Mouse (Mus musculus): Measurements from ENCODE around the gene Slc7a11. TPM values are rescaled to one million over a fixed set of nuclear protein-coding genes. Genes with fewer than 3 reads are reported as not detected.

Slc7a11 gene
- polyA plus RNA-seq, 1 experiment from 2014 or later: 0.16 TPM

DNA sequence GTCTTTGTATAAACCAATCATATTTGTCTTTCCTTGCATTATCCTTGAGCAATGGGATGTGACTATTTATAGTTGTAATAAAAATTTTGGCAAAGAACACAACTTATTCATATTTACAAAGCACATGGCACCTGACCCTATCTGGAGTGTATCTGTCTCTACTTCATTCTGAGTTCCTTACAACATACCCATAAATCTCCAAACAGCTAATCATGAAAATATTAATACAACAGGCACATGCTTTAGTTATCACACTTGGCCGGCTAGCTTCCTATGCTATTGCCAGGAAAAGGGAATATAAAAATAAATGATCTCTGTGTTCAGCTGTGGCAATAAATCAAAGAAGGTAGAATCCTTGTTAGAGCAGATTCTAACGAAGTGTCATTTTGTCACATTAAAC lies 257.5 kb downstream of the Slc7a11 start:
- Histone ChIP-seq H3K36me3 (ENCODE audit: control insufficient read depth, insufficient read depth, low read length) (no peaks in the 10 kb centered on the region), H3K27ac (ENCODE audit: low read length) (no peak overlapping the region), H3K4me3 (ENCODE audit: low read length) (no peak overlapping the region), H3K9me3 (ENCODE audit: control insufficient read depth, low read length) (no peaks in the 10 kb centered on the region), H3K27me3 (ENCODE audit: control insufficient read depth, insufficient read depth, low read depth, low read length) (no peaks in the 10 kb centered on the region), H3K4me1 (replicated peaks; ENCODE audit: control insufficient read depth, insufficient read depth, low read length) (0 out of 2 replicates have a peak, but pooled peaks cover 2% of the 10 kb centered on the region), H3K9ac (ENCODE audit: low read length) (no peak overlapping the region), H3K4me2 (ENCODE audit: low read depth, low read length) (no peak overlapping the region)
- WGBS: 38% methylated on average over 2 of the region's 2 CpGs
- peak; percentile 97 for ATAC-seq (ENCODE audit: low read depth)

DNA sequence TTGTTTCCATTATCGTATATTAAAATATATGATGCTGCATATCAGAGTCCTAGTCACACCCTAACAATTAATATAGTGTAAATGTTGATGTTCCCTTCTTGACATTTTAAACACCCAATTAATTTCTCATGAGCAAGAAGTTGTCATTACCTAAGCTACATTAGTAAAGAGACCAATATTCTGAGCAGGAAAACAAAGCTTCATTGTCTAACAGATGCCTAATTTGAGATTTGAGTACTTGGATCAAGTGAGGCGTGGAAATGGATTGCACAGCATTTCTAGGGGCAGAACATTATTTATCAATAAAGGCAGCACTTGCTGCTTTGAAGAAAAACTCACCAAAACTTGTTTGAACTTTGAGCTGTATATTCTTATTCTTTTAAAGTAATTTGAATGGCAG lies 282.7 kb downstream of the Slc7a11 start:
- no peak overlapping the region for H3K9ac ChIP-seq (ENCODE audit: low read length)
- ATAC-seq (ENCODE audit: low read depth): no peak
- H3K9me3 ChIP-seq (ENCODE audit: control insufficient read depth, low read length): no peaks in the 10 kb centered on the region
- 71% methylated on average over 2 of the region's 2 CpGs for WGBS
- no peak overlapping the region for H3K4me2 ChIP-seq (ENCODE audit: low read depth, low read length)
- H3K4me3 ChIP-seq (ENCODE audit: low read length): no peak overlapping the region
- H3K36me3 ChIP-seq (ENCODE audit: control insufficient read depth, insufficient read depth, low read length): no peaks in the 10 kb centered on the region
- H3K4me1 ChIP-seq (replicated peaks; ENCODE audit: control insufficient read depth, insufficient read depth, low read length): no peaks in the 10 kb centered on the region
- no peak overlapping the region for H3K27ac ChIP-seq (ENCODE audit: low read length)
- no peaks in the 10 kb centered on the region for H3K27me3 ChIP-seq (ENCODE audit: control insufficient read depth, insufficient read depth, low read depth, low read length)

DNA sequence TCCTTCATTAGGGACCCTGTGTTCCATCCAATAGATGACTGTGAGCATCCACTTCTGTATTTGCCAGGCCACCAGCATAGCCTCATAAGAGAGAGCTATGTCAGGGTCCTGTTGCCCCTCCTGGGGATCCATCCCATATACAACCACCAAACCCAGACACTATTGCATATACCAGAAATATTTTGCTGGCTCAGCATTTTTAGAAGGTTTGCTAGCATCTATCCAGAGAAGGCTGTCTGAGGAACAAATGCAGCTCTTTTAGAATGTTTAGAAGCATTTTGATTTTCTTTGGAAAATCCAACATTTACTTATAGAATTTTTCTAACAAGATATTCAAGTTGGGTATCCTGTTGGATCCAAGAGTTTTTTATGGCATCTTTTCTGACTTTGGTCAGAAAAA lies 299.3 kb downstream of the Slc7a11 start:
- H3K4me2 ChIP-seq (ENCODE audit: low read depth, low read length): no peak overlapping the region
- ATAC-seq (ENCODE audit: low read depth): no peak
- H3K27me3 ChIP-seq (ENCODE audit: control insufficient read depth, insufficient read depth, low read depth, low read length): no peaks in the 10 kb centered on the region
- H3K36me3 ChIP-seq (ENCODE audit: control insufficient read depth, insufficient read depth, low read length): no peaks in the 10 kb centered on the region
- no peak overlapping the region for H3K9ac ChIP-seq (ENCODE audit: low read length)
- H3K4me1 ChIP-seq (replicated peaks; ENCODE audit: control insufficient read depth, insufficient read depth, low read length): no peaks in the 10 kb centered on the region
- H3K9me3 ChIP-seq (ENCODE audit: control insufficient read depth, low read length): no peaks in the 10 kb centered on the region
- H3K4me3 ChIP-seq (ENCODE audit: low read length): no peak overlapping the region
- H3K27ac ChIP-seq (ENCODE audit: low read length): no peak overlapping the region

DNA sequence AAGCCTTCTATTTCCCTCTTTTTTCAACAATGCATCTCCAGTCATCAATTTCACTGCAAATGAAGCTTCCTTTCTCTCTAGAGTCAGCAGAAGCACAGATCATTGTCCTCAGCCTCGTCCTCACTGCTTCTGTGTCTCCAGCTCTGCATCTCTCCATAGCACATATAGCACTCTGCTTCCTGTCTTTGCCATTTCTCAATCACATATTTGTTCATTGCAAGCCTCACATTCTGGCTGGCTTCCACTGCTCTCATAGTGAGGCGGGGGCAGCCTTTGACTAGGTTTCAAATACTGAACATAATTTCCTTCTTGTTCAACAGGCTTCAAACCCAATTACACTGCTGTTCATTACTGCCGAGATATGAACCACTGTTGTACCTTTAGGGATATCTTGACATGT lies 305.1 kb downstream of the Slc7a11 start:
- Histone ChIP-seq H3K9ac (ENCODE audit: low read length) (no peak overlapping the region), H3K4me3 (ENCODE audit: low read length) (no peak overlapping the region), H3K27ac (ENCODE audit: low read length) (no peak overlapping the region), H3K9me3 (ENCODE audit: control insufficient read depth, low read length) (no peaks in the 10 kb centered on the region), H3K4me2 (ENCODE audit: low read depth, low read length) (no peak overlapping the region), H3K4me1 (replicated peaks; ENCODE audit: control insufficient read depth, insufficient read depth, low read length) (peaks cover 7% of the 10 kb centered on the region), H3K36me3 (ENCODE audit: control insufficient read depth, insufficient read depth, low read length) (no peaks in the 10 kb centered on the region), H3K27me3 (ENCODE audit: control insufficient read depth, insufficient read depth, low read depth, low read length) (no peaks in the 10 kb centered on the region)
- WGBS: 32% methylated on average over 3 of the region's 3 CpGs
- peak; percentile 95 for ATAC-seq (ENCODE audit: low read depth)

DNA sequence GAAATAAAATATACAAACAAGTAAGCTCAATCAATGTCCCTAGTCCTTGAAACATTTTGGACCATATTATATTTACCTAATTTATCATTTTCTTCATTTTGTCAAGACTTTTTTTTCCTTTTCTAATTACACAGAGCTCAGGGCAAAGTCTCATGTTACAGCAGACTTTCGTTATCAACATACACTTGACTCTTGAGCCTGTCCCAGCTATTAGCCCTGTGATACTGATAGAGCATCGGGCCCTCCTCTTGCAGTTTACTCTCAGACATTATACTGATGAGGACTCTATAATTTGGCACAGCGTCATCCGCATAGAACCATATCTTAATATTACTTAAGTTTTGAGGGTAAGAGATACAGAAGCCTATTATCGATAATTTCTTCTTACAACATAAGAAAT lies 311.2 kb downstream of the Slc7a11 start:
- no peaks in the 10 kb centered on the region for H3K36me3 ChIP-seq (ENCODE audit: control insufficient read depth, insufficient read depth, low read length)
- no peaks in the 10 kb centered on the region for H3K27me3 ChIP-seq (ENCODE audit: control insufficient read depth, insufficient read depth, low read depth, low read length)
- no peaks in the 10 kb centered on the region for H3K4me1 ChIP-seq (replicated peaks; ENCODE audit: control insufficient read depth, insufficient read depth, low read length)
- H3K4me3 ChIP-seq (ENCODE audit: low read length): no peak overlapping the region
- H3K27ac ChIP-seq (ENCODE audit: low read length): no peak overlapping the region
- WGBS: 65% methylated on average over 5 of the region's 5 CpGs
- no peak overlapping the region for H3K4me2 ChIP-seq (ENCODE audit: low read depth, low read length)
- no peaks in the 10 kb centered on the region for H3K9me3 ChIP-seq (ENCODE audit: control insufficient read depth, low read length)
- no peak for ATAC-seq (ENCODE audit: low read depth)
- no peak overlapping the region for H3K9ac ChIP-seq (ENCODE audit: low read length)

DNA sequence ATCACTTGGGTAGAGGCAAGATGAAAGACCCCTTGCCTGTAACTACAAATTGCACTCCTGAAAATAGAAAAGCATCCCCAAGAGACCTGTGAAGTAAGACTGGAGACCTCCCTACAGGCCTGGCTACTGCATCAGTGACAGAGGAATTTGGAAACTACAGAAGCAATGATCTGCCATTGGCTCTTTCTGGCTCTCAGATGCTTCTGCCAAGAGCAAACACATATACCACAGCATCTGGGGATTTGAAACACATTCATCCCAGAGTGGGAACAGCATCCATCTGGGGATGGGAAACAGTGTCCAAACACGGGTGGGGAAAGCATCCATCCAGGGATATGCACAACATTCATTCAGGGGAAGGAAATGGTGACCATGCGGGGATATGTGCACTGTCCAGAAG lies 313.1 kb downstream of the Slc7a11 start:
- no peaks in the 10 kb centered on the region for H3K9me3 ChIP-seq (ENCODE audit: control insufficient read depth, low read length)
- H3K4me2 ChIP-seq (ENCODE audit: low read depth, low read length): no peak overlapping the region
- H3K27ac ChIP-seq (ENCODE audit: low read length): no peak overlapping the region
- no peak overlapping the region for H3K4me3 ChIP-seq (ENCODE audit: low read length)
- H3K36me3 ChIP-seq (ENCODE audit: control insufficient read depth, insufficient read depth, low read length): no peaks in the 10 kb centered on the region
- 69% methylated on average over 2 of the region's 2 CpGs for WGBS
- ATAC-seq (ENCODE audit: low read depth): no peak
- no peak overlapping the region for H3K9ac ChIP-seq (ENCODE audit: low read length)
- H3K27me3 ChIP-seq (ENCODE audit: control insufficient read depth, insufficient read depth, low read depth, low read length): no peaks in the 10 kb centered on the region
- H3K4me1 ChIP-seq (replicated peaks; ENCODE audit: control insufficient read depth, insufficient read depth, low read length): no peaks in the 10 kb centered on the region

DNA sequence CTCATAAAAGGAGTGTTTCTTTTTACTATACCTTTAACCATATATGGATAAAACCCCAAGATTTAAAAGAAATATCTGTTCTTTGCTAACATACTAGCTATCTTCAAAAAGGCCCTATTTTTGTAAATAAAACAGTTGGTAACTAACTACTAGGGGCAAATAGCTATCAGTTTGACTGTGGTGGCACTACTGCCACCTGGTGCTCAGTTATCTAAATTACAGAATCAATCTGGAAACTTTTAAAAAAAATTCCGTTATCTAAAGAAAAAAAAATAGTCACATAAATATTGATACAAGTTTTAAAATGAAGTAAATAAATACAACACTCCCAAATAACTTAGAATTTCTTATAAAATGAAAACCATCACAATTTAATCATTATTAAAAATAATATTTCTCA lies 322.4 kb downstream of the Slc7a11 start:
- H3K27ac ChIP-seq (ENCODE audit: low read length): no peak overlapping the region
- no peaks in the 10 kb centered on the region for H3K36me3 ChIP-seq (ENCODE audit: control insufficient read depth, insufficient read depth, low read length)
- H3K4me1 ChIP-seq (replicated peaks; ENCODE audit: control insufficient read depth, insufficient read depth, low read length): no peaks in the 10 kb centered on the region
- no peak overlapping the region for H3K9ac ChIP-seq (ENCODE audit: low read length)
- 51% methylated on average over 1 of the region's 1 CpGs for WGBS
- H3K4me2 ChIP-seq (ENCODE audit: low read depth, low read length): no peak overlapping the region
- no peak overlapping the region for H3K4me3 ChIP-seq (ENCODE audit: low read length)
- H3K27me3 ChIP-seq (ENCODE audit: control insufficient read depth, insufficient read depth, low read depth, low read length): no peaks in the 10 kb centered on the region
- no peaks in the 10 kb centered on the region for H3K9me3 ChIP-seq (ENCODE audit: control insufficient read depth, low read length)
- no peak for ATAC-seq (ENCODE audit: low read depth)

DNA sequence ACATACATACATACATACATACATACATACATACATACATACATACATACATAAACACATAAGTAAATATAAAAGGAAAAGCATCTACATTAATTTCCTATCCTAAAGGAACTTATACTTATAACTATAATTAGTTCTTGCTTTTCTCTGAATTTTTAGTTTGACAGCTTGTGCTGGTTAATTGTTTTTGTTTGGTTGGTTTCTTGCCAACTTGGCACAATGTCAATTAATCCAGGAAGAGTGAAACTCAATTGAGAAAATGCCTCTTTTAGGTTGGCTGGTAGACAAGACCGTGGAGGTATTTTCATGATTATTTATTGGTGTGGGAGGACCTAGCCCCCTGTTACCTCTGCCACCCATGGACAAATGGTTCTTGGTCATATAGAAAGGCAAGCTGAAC lies 327.1 kb downstream of the Slc7a11 start:
- H3K36me3 ChIP-seq (ENCODE audit: control insufficient read depth, insufficient read depth, low read length): no peaks in the 10 kb centered on the region
- WGBS: 48% methylated on average over 1 of the region's 1 CpGs
- H3K4me1 ChIP-seq (replicated peaks; ENCODE audit: control insufficient read depth, insufficient read depth, low read length): no peaks in the 10 kb centered on the region
- ATAC-seq (ENCODE audit: low read depth): no peak
- no peaks in the 10 kb centered on the region for H3K9me3 ChIP-seq (ENCODE audit: control insufficient read depth, low read length)
- H3K27ac ChIP-seq (ENCODE audit: low read length): no peak overlapping the region
- no peak overlapping the region for H3K9ac ChIP-seq (ENCODE audit: low read length)
- H3K4me2 ChIP-seq (ENCODE audit: low read depth, low read length): no peak overlapping the region
- no peaks in the 10 kb centered on the region for H3K27me3 ChIP-seq (ENCODE audit: control insufficient read depth, insufficient read depth, low read depth, low read length)
- H3K4me3 ChIP-seq (ENCODE audit: low read length): no peak overlapping the region

DNA sequence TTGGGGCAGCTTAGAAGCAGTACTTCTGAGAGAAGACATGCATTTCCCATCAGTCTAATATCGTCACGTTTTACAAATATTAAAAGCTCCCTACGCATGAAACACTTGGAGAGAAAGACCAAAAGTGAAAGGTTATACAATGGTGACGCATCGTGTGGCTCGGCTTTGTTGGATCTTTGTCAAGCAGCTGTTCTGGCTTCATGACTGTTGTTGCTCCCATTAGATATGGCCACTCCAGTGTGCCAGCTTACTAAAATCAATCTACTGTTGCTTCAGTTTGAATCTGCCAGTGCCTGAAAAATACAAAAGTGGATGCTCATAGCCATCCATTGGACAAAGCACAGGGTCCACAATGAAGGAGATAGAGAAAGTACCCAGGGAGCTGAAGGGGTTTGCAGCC lies 337.9 kb downstream of the Slc7a11 start:
- no peak for ATAC-seq (ENCODE audit: low read depth)
- Histone ChIP-seq H3K9ac (ENCODE audit: low read length) (no peak overlapping the region), H3K27ac (ENCODE audit: low read length) (no peak overlapping the region), H3K36me3 (ENCODE audit: control insufficient read depth, insufficient read depth, low read length) (no peaks in the 10 kb centered on the region), H3K4me1 (replicated peaks; ENCODE audit: control insufficient read depth, insufficient read depth, low read length) (no peaks in the 10 kb centered on the region), H3K4me2 (ENCODE audit: low read depth, low read length) (no peak overlapping the region), H3K4me3 (ENCODE audit: low read length) (no peak overlapping the region), H3K9me3 (ENCODE audit: control insufficient read depth, low read length) (no peaks in the 10 kb centered on the region), H3K27me3 (ENCODE audit: control insufficient read depth, insufficient read depth, low read depth, low read length) (no peaks in the 10 kb centered on the region)
- 72% methylated on average over 6 of the region's 6 CpGs for WGBS

DNA sequence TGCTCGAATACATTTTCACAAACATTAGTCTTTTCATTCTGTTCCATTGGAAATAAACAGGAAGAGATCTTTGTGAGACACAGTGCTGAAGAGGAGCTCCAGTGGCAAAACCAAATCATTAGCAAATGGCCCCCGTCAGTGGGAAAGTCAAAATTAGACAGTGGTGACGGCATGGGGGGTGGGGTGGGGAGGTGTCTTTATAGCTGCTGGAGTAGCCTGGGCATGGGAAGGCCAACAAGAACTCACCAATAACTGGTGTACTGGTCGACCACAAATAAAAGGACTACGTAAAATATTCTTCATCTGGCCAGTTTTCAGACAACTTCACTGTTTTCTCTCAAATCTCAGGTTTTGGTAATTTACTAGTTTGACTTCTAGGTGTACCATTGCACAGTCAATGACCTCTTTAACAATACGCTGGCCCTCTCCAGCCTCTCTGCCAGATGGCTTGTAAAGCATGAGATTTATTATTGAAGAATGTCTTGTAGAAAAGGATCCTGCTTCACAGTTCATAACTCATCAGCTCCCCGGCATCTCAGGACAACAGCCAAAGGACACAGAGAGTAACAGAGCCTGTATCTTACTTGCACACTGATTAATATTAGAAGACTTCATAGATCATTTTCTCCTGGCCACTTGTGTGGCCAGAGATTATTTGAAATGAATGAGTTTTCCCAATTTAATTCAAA lies 348.9 kb downstream of the Slc7a11 start:
- ATAC-seq (ENCODE audit: low read depth): 0 out of 2 replicates have a peak, but pooled peaks have one; percentile 23

More for the DNA sequence above, 348.9 kb downstream of the Slc7a11 start:
- Histone ChIP-seq H3K4me3 (ENCODE audit: low read length) (no peak overlapping the region), H3K27ac (ENCODE audit: low read length) (no peak overlapping the region), H3K9me3 (ENCODE audit: control insufficient read depth, low read length) (no peaks in the 10 kb centered on the region), H3K4me1 (replicated peaks; ENCODE audit: control insufficient read depth, insufficient read depth, low read length) (no peaks in the 10 kb centered on the region), H3K4me2 (ENCODE audit: low read depth, low read length) (no peak overlapping the region), H3K27me3 (ENCODE audit: control insufficient read depth, insufficient read depth, low read depth, low read length) (no peaks in the 10 kb centered on the region), H3K36me3 (ENCODE audit: control insufficient read depth, insufficient read depth, low read length) (no peaks in the 10 kb centered on the region), H3K9ac (ENCODE audit: low read length) (no peak overlapping the region)
- WGBS: 53% methylated on average over 7 of the region's 7 CpGs
